Mouse (Mus musculus) layer of hippocampus, adult 8-10 months (tissue): ENCODE measurements around the gene Aadat. TPM values are rescaled to one million over a fixed set of nuclear protein-coding genes. Genes with fewer than 3 reads are reported as not detected.
"Not testable (repeated sequence)": the region's sequence is repeated elsewhere in the genome, so short reads cannot be mapped to it uniquely, and the experiment has no call there.

ENCODE experiments used
- DNase-seq, 2 experiments: peaks; one replicate each; pipeline ENCODE4 v3.0.0; 2022; ENCODE audit warnings: low spot score in 2 of 2
- total RNA-seq, 4 experiments: library from RNA; stranded (reverse); gene quantifications; 2 replicates each; pipeline ENCODE4 v1.2.4; 2022

Aadat gene
- 1 to 10 TPM in 1 of 4 experiments, under 1 TPM in 3; 0.21 to 1.3 (median 0.67) TPM for total RNA-seq

DNA sequence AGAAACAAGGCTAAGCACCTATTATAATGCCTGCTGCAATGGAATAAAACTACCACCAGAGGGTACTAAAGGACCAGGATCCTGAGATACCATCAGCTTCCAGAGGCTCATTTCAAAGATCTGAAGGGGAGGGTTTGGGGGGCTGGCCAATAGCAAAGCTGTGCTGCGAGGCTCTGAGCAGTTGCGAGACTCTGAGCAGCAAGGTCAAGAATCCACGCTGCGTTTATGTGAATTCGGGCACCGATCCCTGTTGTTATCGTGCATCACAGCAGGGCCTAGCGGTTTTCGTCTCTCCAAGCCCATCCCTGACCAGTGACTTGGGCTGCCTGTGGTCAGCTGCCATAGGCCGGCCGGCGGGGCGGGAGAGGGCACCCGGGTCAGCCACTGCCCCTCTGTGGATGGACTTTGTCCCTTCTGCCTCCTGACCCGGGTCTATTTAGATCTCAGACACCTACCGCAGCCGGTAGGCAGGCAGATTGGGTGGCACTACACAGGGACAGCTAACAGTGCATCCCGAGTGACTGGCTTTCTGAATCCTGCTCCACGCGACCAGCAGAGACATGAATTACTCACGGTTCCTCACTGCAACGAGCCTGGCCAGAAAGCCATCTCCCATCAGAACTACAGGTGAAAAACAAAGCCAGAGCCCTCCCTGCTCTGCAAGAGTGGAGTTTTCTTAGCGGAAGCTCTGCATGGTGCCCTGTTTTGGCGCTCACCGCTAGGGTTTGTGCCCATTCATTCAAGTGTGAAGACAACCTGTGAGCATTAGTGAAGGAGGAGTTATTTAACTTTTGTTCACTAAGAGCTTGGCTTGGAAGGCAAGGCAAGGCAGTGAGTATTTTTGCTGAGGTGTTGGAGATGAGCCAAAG is at the start of gene Aadat:
Gene Aadat (plus strand): TSS at position 280 of the 869 bp plus-strand sequence.
- DNase-seq: peak; percentile 61 to 64

DNA sequence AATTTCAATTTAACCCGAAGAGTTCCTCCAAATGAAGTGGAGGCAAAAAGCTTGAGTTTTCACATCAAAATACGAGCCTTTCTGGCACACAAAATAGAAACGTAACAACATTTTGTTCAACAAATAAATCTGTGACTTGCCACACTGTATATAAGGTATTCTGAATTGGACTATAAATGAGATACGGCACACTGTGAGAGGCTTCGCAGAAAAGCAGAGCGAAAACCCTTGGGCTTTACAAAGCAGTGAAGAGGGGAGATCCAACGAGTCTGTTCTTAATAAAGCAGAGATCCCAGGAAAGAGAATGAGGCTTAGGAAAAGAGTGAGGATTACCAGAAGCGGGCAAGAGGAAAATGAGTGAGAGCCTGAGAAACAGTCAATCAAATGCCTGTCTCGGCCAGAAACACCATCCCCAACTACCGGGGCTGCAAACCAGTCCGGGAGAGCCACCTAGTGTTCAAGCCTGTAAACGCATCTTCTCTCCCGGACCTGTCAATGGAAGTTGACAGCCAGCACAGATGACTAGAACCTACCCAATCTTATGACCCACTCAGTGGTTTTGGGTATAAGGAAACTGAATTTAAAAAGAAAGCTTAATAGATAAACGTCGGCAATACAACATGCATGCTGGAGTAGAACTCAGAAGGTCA is 38.9 kb upstream of the Aadat start:
- DNase-seq: peak; percentile 36 to 76

DNA sequence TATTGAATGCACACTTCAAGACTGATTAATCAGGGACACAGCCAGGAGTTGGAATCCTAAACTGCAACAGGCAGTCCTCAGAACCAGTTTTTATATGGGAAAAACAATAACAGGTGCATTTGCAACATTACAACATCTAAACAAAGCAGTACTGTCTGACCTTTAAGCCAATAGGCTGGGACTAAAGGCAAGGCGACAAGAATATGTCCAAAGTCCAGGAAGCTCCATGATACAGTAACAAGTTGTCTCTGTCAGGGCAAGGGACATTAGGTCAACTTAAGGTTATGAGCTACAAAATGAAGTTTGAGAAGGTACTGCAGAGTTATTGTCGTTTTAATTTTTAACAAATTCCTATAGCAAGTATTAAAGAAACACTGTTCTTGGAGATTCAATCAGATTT is 15.6 kb upstream of the Aadat start:
- no peak for DNase-seq

DNA sequence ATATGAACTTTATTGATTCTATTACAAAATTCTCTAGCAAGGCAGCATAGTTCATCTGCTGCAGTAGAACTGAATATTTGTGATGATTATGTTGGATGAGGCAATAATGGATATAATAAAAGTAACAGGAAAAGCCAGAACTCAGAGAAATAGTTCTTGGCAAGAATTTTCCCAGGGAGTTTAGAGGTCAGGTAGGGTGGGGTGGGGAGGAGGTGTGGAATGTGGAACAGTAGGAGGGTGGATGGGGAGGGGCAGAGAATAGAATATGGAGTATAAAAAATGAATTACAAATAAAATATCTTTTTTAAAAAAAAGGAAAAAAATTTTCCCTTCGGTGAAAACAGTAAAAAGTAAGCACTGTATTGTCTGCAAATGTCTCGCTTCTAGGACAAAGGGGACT is 13.9 kb upstream of the Aadat start:
- DNase-seq: no peak

DNA sequence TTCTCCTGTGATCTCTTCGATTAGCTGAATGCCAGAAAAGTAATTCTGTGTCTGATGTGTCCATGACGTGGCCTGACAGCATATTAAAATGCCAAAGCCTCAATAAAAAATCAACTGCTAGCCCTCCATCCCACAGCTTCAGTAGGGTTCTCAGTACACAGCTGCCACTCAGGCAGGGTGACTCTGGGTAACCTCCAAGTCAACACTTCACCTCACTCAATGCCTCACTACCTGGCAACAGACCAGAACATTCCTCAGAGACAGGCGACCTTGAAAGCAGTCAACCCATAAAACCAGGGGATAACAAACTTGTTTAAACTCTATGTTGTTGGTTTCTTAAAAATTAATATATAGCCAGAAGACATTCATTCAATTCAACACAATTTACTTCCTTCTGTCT is 13.3 kb upstream of the Aadat start:
- no peak for DNase-seq

DNA sequence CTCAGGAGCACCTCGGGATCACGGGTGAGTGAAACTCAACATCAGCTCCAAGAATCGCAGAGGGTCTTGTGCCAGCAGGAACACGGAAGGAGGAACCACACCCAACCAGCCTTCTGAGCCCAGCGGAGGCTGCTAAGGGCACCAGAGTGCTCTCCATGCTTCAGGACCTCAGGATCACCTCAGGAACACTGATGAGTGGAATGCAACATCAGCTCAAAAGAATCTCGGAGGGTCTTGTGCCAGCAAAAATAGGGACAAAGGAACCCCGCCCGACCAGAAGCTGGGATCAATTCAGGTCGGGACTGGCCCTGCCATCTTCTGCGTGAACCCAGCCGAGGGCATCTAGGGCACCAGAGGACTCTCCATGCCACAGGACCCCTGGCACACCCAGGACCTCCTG is 11.1 kb upstream of the Aadat start:
- DNase-seq: no peak

DNA sequence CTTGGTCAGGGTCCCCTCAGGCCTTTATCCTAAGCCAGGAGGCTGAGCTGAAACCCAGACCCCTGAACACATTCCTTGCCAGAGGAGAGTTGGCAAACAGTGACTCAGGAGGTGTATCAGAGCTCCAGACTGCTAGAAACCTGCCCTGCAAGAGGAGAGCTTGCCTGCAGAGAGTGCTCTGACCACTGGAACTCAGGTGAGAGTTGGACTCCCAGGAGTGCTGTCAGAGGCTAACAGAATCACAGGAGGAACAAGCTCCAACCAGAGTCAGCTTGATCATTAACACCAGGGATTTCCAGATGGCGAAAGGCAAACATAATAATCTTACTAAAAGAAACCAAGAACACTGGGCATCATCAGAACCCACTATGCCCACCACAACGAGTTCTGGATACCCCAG is 10.7 kb upstream of the Aadat start:
- DNase-seq: not testable (repeated sequence)

DNA sequence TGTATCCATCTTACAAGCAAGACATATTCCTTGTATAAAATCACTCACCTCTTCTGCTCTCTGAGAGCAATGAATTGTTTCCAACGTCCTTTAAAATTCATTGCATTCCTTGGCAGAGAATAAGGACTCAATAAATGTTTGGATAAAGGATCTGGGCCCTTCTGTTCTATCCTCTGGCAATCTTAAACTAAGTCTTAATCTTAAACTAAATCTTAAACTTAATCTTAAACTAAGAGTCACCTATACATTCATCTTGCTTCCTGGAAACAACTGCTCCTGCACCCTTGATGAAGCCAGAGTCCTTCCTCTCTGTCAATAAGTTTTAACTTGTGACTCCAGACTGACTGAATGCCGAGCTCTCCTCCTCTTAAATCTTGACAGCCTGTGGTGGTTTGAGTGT is 2.6 kb upstream of the Aadat start, which contains the start of gene Gm10283:
Gene Gm10283 (minus strand): TSS at position 101 of the 400 bp plus-strand sequence.
- DNase-seq: no peak

DNA sequence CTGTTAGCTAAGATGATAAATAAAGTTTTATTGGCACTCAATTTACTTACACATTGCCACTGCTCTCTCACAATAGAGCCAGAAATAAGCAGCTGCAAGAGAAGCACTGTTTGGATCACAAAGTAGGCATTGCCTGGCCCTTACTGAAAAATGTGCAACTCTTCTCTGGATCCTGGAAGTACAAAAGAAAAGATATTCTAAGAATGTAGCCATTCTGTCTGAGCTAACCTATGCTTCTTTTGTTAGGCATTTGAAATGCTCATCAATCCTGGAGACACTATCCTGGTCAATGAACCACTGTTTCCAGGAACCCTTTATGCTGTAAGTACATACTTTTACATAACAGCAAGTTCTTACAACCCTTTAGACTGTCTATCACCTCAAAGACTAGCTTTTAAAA is 12.6 kb downstream of the Aadat start:
- no peak for DNase-seq

DNA sequence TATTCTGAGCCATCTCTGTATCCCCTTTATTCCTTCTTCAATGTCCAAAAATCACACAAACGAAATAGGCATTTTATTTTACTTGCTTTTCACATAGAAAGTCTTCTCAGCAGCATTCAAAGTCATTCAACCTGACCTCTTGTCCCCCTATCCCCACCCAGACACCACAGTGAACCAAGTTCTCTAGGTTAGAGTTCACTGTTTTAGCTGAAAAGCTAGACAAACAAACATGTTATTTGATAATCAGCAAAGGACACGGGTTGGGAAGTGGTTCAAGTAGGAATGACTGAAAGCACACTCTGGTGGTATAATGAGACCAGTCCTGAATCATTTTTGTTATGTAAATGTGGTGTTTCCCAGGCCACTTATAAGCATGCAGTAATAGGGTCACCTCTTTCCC is 29.2 kb downstream of the Aadat start:
- no peak for DNase-seq

DNA sequence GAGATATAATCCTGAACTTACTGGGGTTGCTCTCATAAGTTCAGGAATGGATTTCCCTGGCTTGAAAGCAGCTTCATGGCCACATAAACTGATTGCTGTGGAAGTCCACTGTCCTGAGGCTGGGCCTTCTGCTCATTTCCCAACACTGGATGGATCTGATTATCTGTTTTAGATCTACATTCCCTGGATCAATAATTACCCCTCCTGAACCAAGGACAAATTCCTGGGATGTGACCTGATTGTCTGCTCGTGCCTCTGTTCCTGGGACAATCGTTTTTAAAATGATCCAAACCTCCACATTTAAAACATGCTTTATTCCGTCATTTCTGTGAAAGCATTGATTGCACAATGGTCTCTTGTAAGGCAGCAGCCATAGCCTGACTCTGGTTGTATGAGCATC is 61.1 kb downstream of the Aadat start:
- no peak for DNase-seq

DNA sequence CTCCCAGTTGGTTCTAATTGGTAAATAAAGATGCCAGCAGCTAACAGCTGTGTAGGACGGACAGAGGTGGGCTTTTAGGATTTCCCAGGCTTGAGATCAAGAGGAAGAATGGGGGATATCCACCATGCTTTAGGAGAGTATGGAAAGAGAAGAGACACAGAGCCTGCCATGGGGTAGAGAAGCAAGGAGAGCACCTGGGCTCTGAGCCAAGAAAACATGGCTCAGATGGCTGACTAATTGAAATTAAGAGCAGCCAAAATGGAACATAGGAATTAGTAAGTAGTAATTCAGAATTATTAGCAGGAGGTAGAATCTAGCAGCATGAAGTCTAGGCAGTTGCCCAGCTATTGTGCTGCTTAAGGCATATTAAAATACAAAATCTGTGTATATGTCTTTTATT is 71.5 kb downstream of the Aadat start:
- DNase-seq: peak in 1 of 2 experiments; percentile 7

DNA sequence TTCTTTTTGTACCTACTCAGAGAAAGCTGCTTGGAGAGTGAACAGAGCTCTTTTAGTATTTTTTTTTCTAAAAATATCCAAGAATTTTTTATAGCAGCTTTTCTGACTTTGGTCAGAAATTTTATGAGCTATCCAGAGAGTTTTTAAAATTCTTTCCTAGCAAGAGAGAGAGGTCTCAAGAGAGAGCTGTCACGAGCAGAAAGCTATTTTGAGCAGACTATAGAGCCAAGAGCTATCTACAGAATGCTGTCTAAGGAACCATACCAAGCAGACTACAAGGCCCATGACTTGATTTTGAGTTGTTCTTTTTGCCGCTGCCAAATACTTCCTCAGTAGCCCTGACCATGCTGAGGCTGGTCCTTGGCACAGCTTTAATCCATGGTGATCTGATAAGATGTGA is 77.6 kb downstream of the Aadat start:
- no peak for DNase-seq

DNA sequence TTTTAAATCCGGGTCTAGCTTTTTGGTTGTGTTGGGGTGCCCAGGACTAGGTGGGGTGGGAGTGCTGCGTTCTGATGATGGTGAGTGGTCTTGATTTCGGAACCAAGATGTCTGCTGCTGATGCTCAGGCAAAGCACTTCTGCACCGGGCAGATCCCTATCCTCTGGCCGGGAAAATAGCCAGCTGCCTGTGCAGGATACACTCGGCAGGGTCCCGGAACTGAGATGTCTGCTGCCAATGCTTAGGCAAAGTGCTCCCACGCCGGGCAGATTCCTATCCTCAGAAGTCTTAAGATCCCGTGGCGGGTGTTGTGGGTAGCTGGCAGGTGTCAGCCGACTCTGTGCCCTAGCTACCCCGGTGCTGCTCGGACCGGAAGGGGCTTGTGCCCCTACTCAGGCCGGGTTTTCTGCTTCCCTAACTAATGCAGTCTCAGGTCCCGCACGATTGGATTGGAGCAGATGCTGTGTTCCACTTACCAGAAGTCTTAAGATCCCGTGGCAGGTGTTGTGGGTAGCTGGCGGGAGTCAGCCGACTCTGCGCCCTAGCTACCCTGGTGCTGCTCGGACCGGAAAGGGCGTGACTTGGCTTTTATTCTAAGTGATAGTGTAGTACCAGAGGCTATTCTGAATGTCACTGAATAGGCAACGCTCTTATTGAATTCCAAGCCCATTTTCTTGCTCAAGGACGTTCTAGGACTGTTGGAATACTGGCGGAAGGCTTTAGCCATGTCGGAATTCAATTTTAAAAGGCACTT is 85.8 kb downstream of the Aadat start:
- DNase-seq: not testable (repeated sequence)

DNA sequence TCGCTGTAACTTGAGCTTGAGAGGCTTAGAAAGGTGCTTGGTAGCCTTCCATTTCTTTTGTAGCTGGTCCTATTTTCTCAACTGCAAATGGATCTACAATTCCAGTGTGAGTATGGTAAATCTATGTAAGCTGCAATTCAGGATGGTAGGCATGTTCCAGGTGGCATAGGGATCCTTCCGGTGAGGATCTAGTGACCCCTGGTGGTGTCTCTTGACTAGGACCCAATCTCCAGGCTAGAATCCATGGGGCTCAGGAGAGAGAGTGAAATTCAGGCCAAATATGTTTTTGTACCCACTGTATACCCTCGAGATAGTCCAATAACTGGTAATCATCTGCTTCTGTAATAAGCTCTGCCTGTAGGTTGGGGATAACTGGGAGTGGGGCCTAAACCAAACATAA is 89.0 kb downstream of the Aadat start:
- DNase-seq: peak; percentile 5 to 45

Other genes with a start within 250 kb of the Aadat start
- gene Gm10283, start 2.7 kb upstream of the Aadat start, total RNA-seq: not detected
- 10 to 100 TPM; 46.1 to 72.6 (median 61.9) TPM for gene Mfap3l, start 126.9 kb downstream of the Aadat start, total RNA-seq